Mouse (Mus musculus): Measurements from ENCODE around the gene Gdf7.

DNA sequence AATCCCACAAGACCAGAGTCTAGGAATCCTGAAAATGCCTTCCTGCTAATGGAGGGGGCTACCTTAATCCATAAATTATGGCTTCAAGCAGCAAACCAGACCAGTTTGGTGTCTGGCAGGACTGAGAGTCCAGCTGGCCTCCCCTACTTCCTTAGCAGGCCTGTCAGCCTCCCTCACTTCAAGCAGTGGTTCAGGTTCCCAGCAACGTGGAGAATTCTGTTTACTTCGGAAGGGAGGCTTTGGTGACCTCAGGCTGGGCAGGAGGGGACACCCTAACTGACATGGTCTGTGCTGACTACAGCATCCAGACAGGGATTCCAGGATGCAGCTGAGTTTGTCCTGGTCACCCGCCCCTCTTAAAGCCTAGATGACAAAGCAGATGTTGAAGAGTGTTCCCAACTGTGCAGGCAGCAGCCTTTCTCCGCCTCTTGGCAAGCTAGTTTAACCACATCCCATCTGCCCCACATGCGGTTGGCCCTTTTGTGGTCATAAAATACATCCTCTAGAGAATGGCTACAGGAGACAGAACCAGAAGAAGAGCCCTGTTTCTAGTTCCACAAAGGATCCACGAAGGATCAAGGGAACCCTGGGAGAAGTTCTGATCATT, 6.3 kb downstream of the Gdf7 start:
- no peak for TF ChIP-seq CTCF (IDR thresholded peaks at IDR 0.05; ENCODE audit: extremely low read depth, insufficient read length, insufficient replicate concordance, low read depth, low read length)
- TF ChIP-seq POLR2A (IDR thresholded peaks at IDR 0.05; ENCODE audit: low read depth, low read length) = no peak

All from small intestine, adult 2 months (tissue).